Mouse (Mus musculus): ENCODE measurements around the gene Gsg1l2.

The Gsg1l2 gene

GRCm38 (mm10) chr11:67774379-67774778 lies at the start of gene Gsg1l2:
Gene Gsg1l2 (plus strand): TSS chr11:67774608.
- POLR2A ChIA-PET, result interaction anchor here in 1 of 4 experiments (0.7 kb wide), 1 partner anchor 628 kb away, joined by 3 read pairs; no protein-coding TSS in a partner anchor
- CTCF ChIA-PET, result interaction anchor here in 1 of 4 experiments (0.5 kb wide), 1 partner anchor 673 kb away, joined by 3 read pairs; no protein-coding TSS in a partner anchor

- CTCF ChIA-PET, result no interaction called here
- POLR2A ChIA-PET, result interaction anchor here in 1 of 4 experiments (1.3 kb wide), 1 partner anchor 10 kb away, joined by 3 read pairs; no protein-coding TSS in a partner anchor
Observed at GRCm38 (mm10) chr11:67727095-67727494, 47.3 kb upstream of the Gsg1l2 start.

GRCm38 (mm10) chr11:67728726-67729125 lies 45.7 kb upstream of the Gsg1l2 start:
- ChIA-PET POLR2A (no interaction called here), CTCF (no interaction called here)

GRCm38 (mm10) chr11:67731056-67731455 lies 43.4 kb upstream of the Gsg1l2 start:
- ChIA-PET POLR2A (no interaction called here), CTCF (interaction anchor here in 1 of 4 experiments (0.6 kb wide), 1 partner anchor 27 kb away, joined by 3 read pairs; no protein-coding TSS in a partner anchor)

GRCm38 (mm10) chr11:67733726-67734125 lies 40.7 kb upstream of the Gsg1l2 start:
- CTCF ChIA-PET, result interaction anchor here in 1 of 4 experiments (0.6 kb wide), 1 partner anchor 57 kb away, joined by 13 read pairs; no protein-coding TSS in a partner anchor
- POLR2A ChIA-PET, result no interaction called here

- CTCF ChIA-PET, result interaction anchor here in 1 of 4 experiments (0.6 kb wide), 1 partner anchor 841 kb away, joined by 4 read pairs; no protein-coding TSS in a partner anchor
Observed at GRCm38 (mm10) chr11:67734597-67734996, 39.8 kb upstream of the Gsg1l2 start.

GRCm38 (mm10) chr11:67738345-67738744 lies 36.1 kb upstream of the Gsg1l2 start:
- POLR2A ChIA-PET, result no interaction called here
- CTCF ChIA-PET, result no interaction called here

More at GRCm38 (mm10) chr11:67734597-67734996, 39.8 kb upstream of the Gsg1l2 start:
- POLR2A ChIA-PET, result no interaction called here

GRCm38 (mm10) chr11:67738846-67739490 lies 35.4 kb upstream of the Gsg1l2 start:
- ChIA-PET POLR2A (no interaction called here), CTCF (no interaction called here)

- CTCF ChIA-PET, result no interaction called here
- POLR2A ChIA-PET, result no interaction called here
Observed at GRCm38 (mm10) chr11:67741569-67741968, 32.8 kb upstream of the Gsg1l2 start.

GRCm38 (mm10) chr11:67756287-67756686 lies 18.1 kb upstream of the Gsg1l2 start:
- POLR2A ChIA-PET, result no interaction called here
- CTCF ChIA-PET, result interaction anchor here in 1 of 4 experiments (0.7 kb wide), 1 partner anchor 1508 kb away, joined by 3 read pairs; no protein-coding TSS in a partner anchor

GRCm38 (mm10) chr11:67757373-67758167 lies 16.8 kb upstream of the Gsg1l2 start:
- POLR2A ChIA-PET, result no interaction called here
- CTCF ChIA-PET, result interaction anchor here (0.6 to 1.9 kb wide), 7 partner anchors 9 to 710 kb away, joined by 3 to 6 read pairs (median 3); no protein-coding TSS in a partner anchor

GRCm38 (mm10) chr11:67771053-67771452 lies 3.4 kb upstream of the Gsg1l2 start, which contains the start of gene Glp2r:
Gene Glp2r (minus strand): TSS chr11:67771153.
- POLR2A ChIA-PET, result no interaction called here
- CTCF ChIA-PET, result no interaction called here

- POLR2A ChIA-PET, result no interaction called here
- CTCF ChIA-PET, result interaction anchor here in 1 of 4 experiments (0.7 kb wide), 1 partner anchor 21 kb away, joined by 3 read pairs; no protein-coding TSS in a partner anchor
Observed at GRCm38 (mm10) chr11:67771691-67772090, 2.7 kb upstream of the Gsg1l2 start.

GRCm38 (mm10) chr11:67772577-67772976 lies 1.8 kb upstream of the Gsg1l2 start:
- CTCF ChIA-PET, result interaction anchor here in 3 of 4 experiments (0.6 to 1.1 kb wide), 9 partner anchors 13 to 662 kb away, joined by 3 to 7 read pairs (median 4); no protein-coding TSS in a partner anchor
- POLR2A ChIA-PET, result no interaction called here

- POLR2A ChIA-PET, result no interaction called here
- CTCF ChIA-PET, result no interaction called here
Observed at GRCm38 (mm10) chr11:67790182-67790581, 15.8 kb downstream of the Gsg1l2 start.

- POLR2A ChIA-PET, result interaction anchor here in 1 of 4 experiments (0.6 kb wide), 1 partner anchor 580 kb away, joined by 3 read pairs; no protein-coding TSS in a partner anchor
- CTCF ChIA-PET, result no interaction called here
Observed at GRCm38 (mm10) chr11:67797931-67798330, 23.5 kb downstream of the Gsg1l2 start, which contains the start of gene Dhrs7c. Gene Dhrs7c (plus strand): TSS chr11:67798187.

GRCm38 (mm10) chr11:67800130-67800723 lies 25.8 kb downstream of the Gsg1l2 start:
- ChIA-PET CTCF (interaction anchor here in 1 of 4 experiments (0.5 kb wide), 1 partner anchor 20 kb away, joined by 3 read pairs; no protein-coding TSS in a partner anchor), POLR2A (interaction anchor here in 1 of 4 experiments (0.7 kb wide), 1 partner anchor 778 kb away, joined by 3 read pairs; no protein-coding TSS in a partner anchor)

- ChIA-PET CTCF (no interaction called here), POLR2A (no interaction called here)
Observed at GRCm38 (mm10) chr11:67801169-67801568, 26.8 kb downstream of the Gsg1l2 start.

GRCm38 (mm10) chr11:67805538-67805937 lies 31.1 kb downstream of the Gsg1l2 start:
- CTCF ChIA-PET, result interaction anchor here in 3 of 4 experiments (0.6 to 1.4 kb wide), 11 partner anchors 9 to 690 kb away, joined by 3 to 7 read pairs (median 5); no protein-coding TSS in a partner anchor

More at GRCm38 (mm10) chr11:67805538-67805937, 31.1 kb downstream of the Gsg1l2 start:
- POLR2A ChIA-PET, result interaction anchor here in 2 of 4 experiments (0.6 to 1.5 kb wide), 3 partner anchors 26 to 886 kb away, joined by 3 read pairs; partner anchors contain the start of gene Myh10 (in 1 of the 2)
